Mouse (Mus musculus) heart, embryonic 13.5 days (tissue): ENCODE data around the gene Irf2bpl. TPM values are rescaled to one million over a fixed set of nuclear protein-coding genes. Genes with fewer than 3 reads are reported as not detected.

Source experiments
- ATAC-seq: fragments of 200-750 bp; cut with Nextera tagmentation; 2 replicates; pipeline ENCODE4 v1.8.0; 2017; ENCODE audit warnings: moderate TSS enrichment; ENCODE audit not compliant: insufficient number of reproducible peaks, low FRiP score, low TSS enrichment; ENCODE audit errors: extremely low read depth
- H3K27ac ChIP-seq: fragments of 300-500 bp; sonication (generic); replicated peaks from 2 replicates; pipeline ENCODE4 v1.5.1; 2015; ENCODE audit warnings: moderate library complexity, mild to moderate bottlenecking, inconsistent platforms
- H3K27me3 ChIP-seq: fragments of 300-500 bp; sonication (generic); replicated peaks from 2 replicates; pipeline ENCODE4 v1.6.1; 2015; ENCODE audit warnings: mild to moderate bottlenecking, inconsistent platforms
- H3K36me3 ChIP-seq: fragments of 300-500 bp; sonication (generic); 2 replicates; pipeline ENCODE4 v1.6.1; 2015; ENCODE audit warnings: mild to moderate bottlenecking, inconsistent platforms
- H3K4me1 ChIP-seq: fragments of 300-500 bp; sonication (generic); 2 replicates; pipeline ENCODE4 v1.6.1; 2015; ENCODE audit warnings: inconsistent platforms
- H3K4me2 ChIP-seq: fragments of 300-500 bp; sonication (generic); 2 replicates; pipeline ENCODE4 v1.6.1; 2015; ENCODE audit warnings: inconsistent platforms, mild to moderate bottlenecking, moderate library complexity
- H3K4me3 ChIP-seq: fragments of 300-500 bp; sonication (generic); 2 replicates; pipeline ENCODE4 v1.5.1; 2015; ENCODE audit warnings: moderate library complexity, mild to moderate bottlenecking, inconsistent platforms
- H3K9ac ChIP-seq: fragments of 300-500 bp; sonication (generic); 2 replicates; pipeline ENCODE4 v1.6.1; 2015; ENCODE audit warnings: inconsistent platforms, mild to moderate bottlenecking, moderate library complexity
- H3K9me3 ChIP-seq: fragments of 300-500 bp; sonication (generic); 2 replicates; pipeline ENCODE4 v1.6.1; 2016; ENCODE audit warnings: inconsistent platforms
- WGBS: fragments of 180-500 bp; shearing (Covaris S2); methylation state at CpG from one replicate; pipeline ENCODE4 v1.1.7; 2015; ENCODE audit warnings: mixed read lengths; 5-methylcytosine and 5-hydroxymethylcytosine counted together
- polyA plus RNA-seq: library from polyadenylated mRNA; unstranded; fragments of >200 nt; fragmentation: Nextera tagmentation; extraction: Ambion mirVana; gene quantifications from 2 replicates; pipeline ENCODE4 v1.2.1, GENCODE M21; 2015

Irf2bpl gene
- polyA plus RNA-seq, 1 experiment from 2014 or later: 34.1 TPM

- H3K27me3 ChIP-seq: no peaks in the 10 kb centered on the region
- 0% methylated on average over 23 of the region's 24 CpGs for WGBS
- peaks cover 19% of the 10 kb centered on the region for H3K36me3 ChIP-seq
- no peaks in the 10 kb centered on the region for H3K9me3 ChIP-seq
- peak overlapping the region; percentile 100 for H3K9ac ChIP-seq
- H3K4me3 ChIP-seq: peak overlapping the region; percentile 90
- peak overlapping the region; percentile 100 for H3K27ac ChIP-seq
- H3K4me1 ChIP-seq: peaks cover 63% of the 10 kb centered on the region
- no peak for ATAC-seq
- peak overlapping the region; percentile 95 for H3K4me2 ChIP-seq
Measured at GRCm38 (mm10) chr12:86883019-86883279, 1.6 kb downstream of the Irf2bpl start.

- Histone ChIP-seq H3K9me3 (no peaks in the 10 kb centered on the region), H3K4me1 (peaks cover 59% of the 10 kb centered on the region), H3K27me3 (no peaks in the 10 kb centered on the region), H3K36me3 (peaks cover 19% of the 10 kb centered on the region), H3K9ac (peak overlapping the region; percentile 100), H3K27ac (peak overlapping the region; percentile 100), H3K4me3 (peak overlapping the region; percentile 90), H3K4me2 (peak overlapping the region; percentile 95)
- ATAC-seq: peak; percentile 1; the same call in 1 of the 2 replicates
- under 1% methylated on average over 59 of the region's 59 CpGs for WGBS
Measured at GRCm38 (mm10) chr12:86882279-86883018, 2.1 kb downstream of the Irf2bpl start.

- WGBS: 4% methylated on average over 33 of the region's 33 CpGs
- Histone ChIP-seq H3K27me3 (no peaks in the 10 kb centered on the region), H3K27ac (peak overlapping the region; percentile 100), H3K4me2 (peak overlapping the region; percentile 95), H3K9me3 (no peaks in the 10 kb centered on the region), H3K4me1 (peaks cover 53% of the 10 kb centered on the region), H3K4me3 (peak overlapping the region; percentile 90), H3K36me3 (peaks cover 19% of the 10 kb centered on the region), H3K9ac (peak overlapping the region; percentile 100)
- no peak for ATAC-seq
Measured at GRCm38 (mm10) chr12:86881809-86882278, 2.8 kb downstream of the Irf2bpl start.

GRCm38 (mm10) chr12:86880090-86880723, 4.4 kb downstream of the Irf2bpl start:
- Histone ChIP-seq H3K27ac (0 out of 2 replicates have a peak overlapping the region, but pooled peaks have one; percentile 43), H3K9ac (peak overlapping the region; percentile 59; the same call in 1 of the 2 replicates), H3K36me3 (peaks cover 19% of the 10 kb centered on the region), H3K4me3 (peak overlapping the region; percentile 90), H3K9me3 (no peaks in the 10 kb centered on the region), H3K27me3 (no peaks in the 10 kb centered on the region), H3K4me1 (peaks cover 37% of the 10 kb centered on the region), H3K4me2 (peak overlapping the region; percentile 95)
- 44% methylated on average over 3 of the region's 3 CpGs for WGBS
- no peak for ATAC-seq

GRCm38 (mm10) chr12:86879446-86880085, 5.0 kb downstream of the Irf2bpl start:
- Histone ChIP-seq H3K27me3 (no peaks in the 10 kb centered on the region), H3K9ac (peak overlapping the region; percentile 30; the same call in 1 of the 2 replicates), H3K4me2 (peak overlapping the region; percentile 95), H3K4me3 (peak overlapping the region; percentile 90; the same call in 1 of the 2 replicates), H3K9me3 (no peaks in the 10 kb centered on the region), H3K27ac (peak overlapping the region; percentile 43), H3K4me1 (peaks cover 35% of the 10 kb centered on the region), H3K36me3 (peaks cover 19% of the 10 kb centered on the region)
- 51% methylated on average over 6 of the region's 6 CpGs for WGBS
- ATAC-seq: no peak

GRCm38 (mm10) chr12:86878426-86879353, 5.9 kb downstream of the Irf2bpl start:
- peak overlapping the region; percentile 12; the same call in 1 of the 2 replicates for H3K4me3 ChIP-seq
- whole genome bisulfite sequencing: 43% methylated on average over 16 of the region's 16 CpGs
- peaks cover 35% of the 10 kb centered on the region for H3K4me1 ChIP-seq
- H3K9me3 ChIP-seq: no peaks in the 10 kb centered on the region
- peak overlapping the region; percentile 62 for H3K9ac ChIP-seq
- no peak for ATAC-seq
- H3K27ac ChIP-seq: peak overlapping the region; percentile 71
- H3K36me3 ChIP-seq: peaks cover 19% of the 10 kb centered on the region
- no peaks in the 10 kb centered on the region for H3K27me3 ChIP-seq
- peak overlapping the region; percentile 50 for H3K4me2 ChIP-seq

- Histone ChIP-seq H3K27ac (no peak overlapping the region), H3K27me3 (no peaks in the 10 kb centered on the region), H3K4me3 (no peak overlapping the region), H3K4me2 (no peak overlapping the region), H3K4me1 (peaks cover 42% of the 10 kb centered on the region), H3K9me3 (no peaks in the 10 kb centered on the region), H3K9ac (no peak overlapping the region), H3K36me3 (peaks cover 15% of the 10 kb centered on the region)
- no peak for ATAC-seq
- WGBS: 84% methylated on average over 4 of the region's 4 CpGs
Measured at GRCm38 (mm10) chr12:86876981-86877380, 7.6 kb downstream of the Irf2bpl start.

GRCm38 (mm10) chr12:86876116-86876515, 8.5 kb downstream of the Irf2bpl start:
- Histone ChIP-seq H3K9me3 (no peaks in the 10 kb centered on the region), H3K27ac (no peak overlapping the region), H3K9ac (no peak overlapping the region), H3K4me3 (no peak overlapping the region), H3K36me3 (peaks cover 10% of the 10 kb centered on the region), H3K4me1 (peaks cover 43% of the 10 kb centered on the region), H3K4me2 (no peak overlapping the region), H3K27me3 (no peaks in the 10 kb centered on the region)
- 81% methylated on average over 5 of the region's 5 CpGs for WGBS
- ATAC-seq: no peak

GRCm38 (mm10) chr12:86872335-86873040, 12.1 kb downstream of the Irf2bpl start:
- ATAC-seq: 0 out of 2 replicates have a peak, but pooled peaks have one; percentile 5
- 46% methylated on average over 9 of the region's 9 CpGs for WGBS
- H3K9me3 ChIP-seq: no peaks in the 10 kb centered on the region
- no peak overlapping the region for H3K4me3 ChIP-seq
- H3K27me3 ChIP-seq: no peaks in the 10 kb centered on the region
- H3K9ac ChIP-seq: 0 out of 2 replicates have a peak overlapping the region, but pooled peaks have one; percentile 21
- peak overlapping the region; percentile 53 for H3K27ac ChIP-seq
- peaks cover 19% of the 10 kb centered on the region for H3K4me1 ChIP-seq
- no peak overlapping the region for H3K4me2 ChIP-seq
- H3K36me3 ChIP-seq: no peaks in the 10 kb centered on the region

GRCm38 (mm10) chr12:86871666-86872334, 12.8 kb downstream of the Irf2bpl start:
- no peak overlapping the region for H3K4me2 ChIP-seq
- H3K36me3 ChIP-seq: no peaks in the 10 kb centered on the region
- H3K9me3 ChIP-seq: no peaks in the 10 kb centered on the region
- H3K27ac ChIP-seq: peak overlapping the region; percentile 53
- 0 out of 2 replicates have a peak overlapping the region, but pooled peaks have one; percentile 24 for H3K9ac ChIP-seq
- WGBS: 78% methylated on average over 4 of the region's 4 CpGs
- no peak overlapping the region for H3K4me3 ChIP-seq
- H3K4me1 ChIP-seq: peaks cover 25% of the 10 kb centered on the region
- ATAC-seq: 0 out of 2 replicates have a peak, but pooled peaks have one; percentile 8
- H3K27me3 ChIP-seq: no peaks in the 10 kb centered on the region
